26 mouse cellular contexts compared by ENCODE assay signal in the genomic region with DNA sequence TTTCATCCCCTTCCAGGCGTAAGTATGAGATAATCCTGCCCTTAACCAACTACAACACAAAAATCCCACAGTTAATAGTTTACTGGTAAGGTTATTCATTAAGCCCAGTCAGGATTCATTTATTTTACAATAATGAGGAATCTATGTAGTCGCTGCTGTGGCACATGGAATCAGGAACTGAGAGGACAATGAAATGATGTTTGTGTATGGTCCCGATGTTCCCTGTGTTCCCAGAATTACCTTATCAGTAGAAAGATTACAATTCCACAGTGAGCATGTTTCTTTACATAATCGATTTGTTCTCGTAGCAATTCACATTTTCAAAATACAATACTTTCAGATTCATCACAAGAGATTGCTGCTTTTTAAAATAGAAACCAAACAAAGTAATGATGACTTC.
DNase-seq lines count a peak whose midpoint lies in the region; ATAC-seq and TF ChIP-seq lines count a peak whose summit lies in the region.
"Had no signal": no experiment of that assay in that cellular context is flagged by ENCODE, and none has a peak within 500 bp of the region (broad histone marks: within the 10 kb centered on the region; RNA-seq: fewer than 3 reads in every experiment).

No protein-coding gene starts in this region.

- peak; percentile 38 for DNase-seq in kidney, adult 2 months
- no peak for DNase-seq in kidney, postnatal 25 days
- peak; percentile 91 for DNase-seq in liver, adult 2 months (ENCODE audit: extremely low read depth, low read depth, low spot score)
- no peak for DNase-seq in midbrain, embryonic 14.5 days
- DNase-seq in embryo, embryonic 10.5 days (ENCODE audit: low spot score), result no peak
- DNase-seq: adrenal gland, postnatal 10 days; adrenal gland, postnatal 25 days; B cell, adult 2 months; cerebellum, adult 11 months; cerebellum, adult 18-20 months; cerebellum, adult 8-10 months; cerebellum, adult 9-11 months; cerebellum, postnatal 14 days; cerebellum, postnatal 36 days had no signal

- no peak overlapping the region for H3K4me3 ChIP-seq in kidney, adult 2 months (ENCODE audit: insufficient read depth, low read depth, low read length)
- H3K4me3 ChIP-seq in liver, adult 2 months (ENCODE audit: insufficient read depth, low read depth, low read length), result no peak overlapping the region
- H3K4me3 ChIP-seq in liver, embryonic 12.5 days, result no peak overlapping the region
- H3K4me3 ChIP-seq in midbrain, embryonic 14.5 days (replicated peaks; ENCODE audit: low read depth, low read length), result no peak overlapping the region
- H3K4me3 ChIP-seq in midbrain, embryonic 13.5 days (replicated peaks), result no peak overlapping the region
- H3K4me3 ChIP-seq in intestine, postnatal 0 days (ENCODE audit: low read depth, low read length), result no peak overlapping the region
- H3K4me3 ChIP-seq: embryonic facial prominence, embryonic 10.5 days; embryonic facial prominence, embryonic 12.5 days; forebrain, embryonic 13.5 days; forebrain, embryonic 15.5 days had no signal

- H3K27me3 ChIP-seq in kidney, adult 2 months (replicated peaks; ENCODE audit: control insufficient read depth, insufficient read depth, low read length), result no peaks in the 10 kb centered on the region
- no peaks in the 10 kb centered on the region for H3K27me3 ChIP-seq in liver, adult 2 months (ENCODE audit: control insufficient read depth, insufficient read depth, low read length)
- H3K27me3 ChIP-seq in liver, embryonic 12.5 days (replicated peaks), result no peaks in the 10 kb centered on the region
- H3K27me3 ChIP-seq in midbrain, embryonic 14.5 days (ENCODE audit: control insufficient read depth, insufficient read depth, low read length), result no peaks in the 10 kb centered on the region
- H3K27me3 ChIP-seq in midbrain, embryonic 13.5 days, result no peaks in the 10 kb centered on the region
- H3K27me3 ChIP-seq in intestine, postnatal 0 days (replicated peaks; ENCODE audit: control insufficient read depth, insufficient read depth, low read length), result no peaks in the 10 kb centered on the region
- H3K27me3 ChIP-seq: CH12.LX; embryonic facial prominence, embryonic 12.5 days; forebrain, embryonic 13.5 days; forebrain, embryonic 15.5 days; Patski had no signal

- no peak for ATAC-seq in liver, embryonic 12.5 days
- no peak for ATAC-seq in midbrain, embryonic 14.5 days (ENCODE audit: low FRiP score, low TSS enrichment)
- no peak for ATAC-seq in midbrain, embryonic 13.5 days
- ATAC-seq in intestine, postnatal 0 days, result peak; percentile 36; the same call in 1 of the 2 replicates
- ATAC-seq: activated CD4-positive, CD25-positive, alpha-beta regulatory T cell, adult 4 months; CD4-positive, CD25-positive, alpha-beta regulatory T cell, adult 4 months; forebrain, embryonic 13.5 days; forebrain, embryonic 15.5 days; Patski had no signal

- TF ChIP-seq CTCF in kidney, adult 2 months (conservative IDR thresholded peaks at IDR 0.05; ENCODE audit: insufficient read depth, insufficient read length, low read depth, low read length), result no peak
- no peak for TF ChIP-seq CTCF in liver, adult 2 months (IDR thresholded peaks at IDR 0.05; ENCODE audit: low read depth, low read length)
- TF ChIP-seq CTCF in intestine, postnatal 0 days (IDR thresholded peaks at IDR 0.05; ENCODE audit: low read depth), result no peak

- H3K4me1 ChIP-seq in kidney, adult 2 months (ENCODE audit: control insufficient read depth, insufficient read depth, low read length), result no peaks in the 10 kb centered on the region; the same call in 1 of the 2 replicates
- peaks cover 3% of the 10 kb centered on the region; the same call in 1 of the 2 replicates for H3K4me1 ChIP-seq in liver, adult 2 months (ENCODE audit: control insufficient read depth, insufficient read depth, low read length)
- H3K4me1 ChIP-seq in liver, embryonic 12.5 days, result no peaks in the 10 kb centered on the region
- H3K4me1 ChIP-seq in midbrain, embryonic 14.5 days (ENCODE audit: control insufficient read depth, insufficient read depth, low read length), result no peaks in the 10 kb centered on the region
- peaks cover 5% of the 10 kb centered on the region; the same call in 1 of the 2 replicates for H3K4me1 ChIP-seq in midbrain, embryonic 13.5 days (replicated peaks)
- no peaks in the 10 kb centered on the region for H3K4me1 ChIP-seq in intestine, postnatal 0 days (replicated peaks; ENCODE audit: control insufficient read depth, insufficient read depth, low read length)
- H3K4me1 ChIP-seq: embryonic facial prominence, embryonic 10.5 days; embryonic facial prominence, embryonic 12.5 days had no signal

- no peaks in the 10 kb centered on the region for H3K9me3 ChIP-seq in liver, embryonic 12.5 days (replicated peaks)
- no peaks in the 10 kb centered on the region for H3K9me3 ChIP-seq in midbrain, embryonic 14.5 days (ENCODE audit: control insufficient read depth, low read length)
- H3K9me3 ChIP-seq in midbrain, embryonic 13.5 days, result no peaks in the 10 kb centered on the region
- H3K9me3 ChIP-seq in intestine, postnatal 0 days (ENCODE audit: control insufficient read depth), result no peaks in the 10 kb centered on the region
- H3K9me3 ChIP-seq: embryonic facial prominence, embryonic 10.5 days; embryonic facial prominence, embryonic 12.5 days; forebrain, embryonic 13.5 days; forebrain, embryonic 15.5 days had no signal

- H3K79me2 ChIP-seq in liver, adult 2 months (ENCODE audit: control insufficient read depth, insufficient read depth, low read length), result no peaks in the 10 kb centered on the region

- no peak overlapping the region for H3K4me2 ChIP-seq in liver, embryonic 12.5 days
- no peak overlapping the region for H3K4me2 ChIP-seq in midbrain, embryonic 14.5 days (ENCODE audit: low read length)
- H3K4me2 ChIP-seq in midbrain, embryonic 13.5 days (replicated peaks), result no peak overlapping the region
- no peak overlapping the region for H3K4me2 ChIP-seq in intestine, postnatal 0 days (replicated peaks; ENCODE audit: low read depth)
- H3K4me2 ChIP-seq: embryonic facial prominence, embryonic 12.5 days; forebrain, embryonic 13.5 days; forebrain, embryonic 15.5 days had no signal

- 51% methylated on average over 5 of the region's 5 CpGs for WGBS in kidney, adult 2 months
- WGBS in liver, adult 2 months, result 29% methylated on average over 5 of the region's 5 CpGs
- 69% methylated on average over 5 of the region's 5 CpGs for WGBS in liver, embryonic 12.5 days (ENCODE audit: insufficient replicate concordance)
- 49% methylated on average over 5 of the region's 5 CpGs for WGBS in midbrain, embryonic 14.5 days
- WGBS in midbrain, embryonic 13.5 days, result 62% methylated on average over 5 of the region's 5 CpGs
- WGBS in intestine, postnatal 0 days, result 24% methylated on average over 5 of the region's 5 CpGs

- no peak overlapping the region for H3K9ac ChIP-seq in liver, adult 2 months (ENCODE audit: low read depth, low read length)
- no peak overlapping the region for H3K9ac ChIP-seq in liver, embryonic 12.5 days
- no peak overlapping the region for H3K9ac ChIP-seq in midbrain, embryonic 14.5 days (replicated peaks; ENCODE audit: low read length)
- H3K9ac ChIP-seq in midbrain, embryonic 13.5 days (replicated peaks), result no peak overlapping the region
- no peak overlapping the region for H3K9ac ChIP-seq in intestine, postnatal 0 days (ENCODE audit: low read depth, low read length)
- H3K9ac ChIP-seq: embryonic facial prominence, embryonic 12.5 days; forebrain, embryonic 13.5 days; forebrain, embryonic 15.5 days had no signal

- no peaks in the 10 kb centered on the region; the same call in 1 of the 2 replicates for H3K36me3 ChIP-seq in kidney, adult 2 months (ENCODE audit: control insufficient read depth, insufficient read depth, low read length)
- peaks cover 13% of the 10 kb centered on the region for H3K36me3 ChIP-seq in liver, adult 2 months (ENCODE audit: control insufficient read depth, insufficient read depth, low read length)
- H3K36me3 ChIP-seq in liver, embryonic 12.5 days, result peaks cover 45% of the 10 kb centered on the region
- no peaks in the 10 kb centered on the region for H3K36me3 ChIP-seq in midbrain, embryonic 14.5 days (ENCODE audit: control insufficient read depth, insufficient read depth, low read length)
- H3K36me3 ChIP-seq in midbrain, embryonic 13.5 days, result no peaks in the 10 kb centered on the region
- peaks cover 55% of the 10 kb centered on the region for H3K36me3 ChIP-seq in intestine, postnatal 0 days (ENCODE audit: control insufficient read depth, insufficient read depth)
- H3K36me3 ChIP-seq: forebrain, embryonic 15.5 days; G1E had no signal

- no peak for TF ChIP-seq POLR2A in kidney, adult 2 months (IDR thresholded peaks at IDR 0.05; ENCODE audit: low read depth, low read length)
- TF ChIP-seq POLR2A in liver, adult 2 months (IDR thresholded peaks at IDR 0.05; ENCODE audit: extremely low read depth, insufficient read depth, low read length), result no peak

- no peak overlapping the region for H3K27ac ChIP-seq in kidney, adult 2 months (ENCODE audit: insufficient read depth, low read depth, low read length)
- no peak overlapping the region for H3K27ac ChIP-seq in liver, adult 2 months (replicated peaks; ENCODE audit: insufficient read depth, low read depth, low read length)
- no peak overlapping the region for H3K27ac ChIP-seq in liver, embryonic 12.5 days
- H3K27ac ChIP-seq in midbrain, embryonic 14.5 days (replicated peaks; ENCODE audit: low read depth, low read length), result peak overlapping the region; percentile 49; the same call in 1 of the 2 replicates
- no peak overlapping the region for H3K27ac ChIP-seq in midbrain, embryonic 13.5 days
- H3K27ac ChIP-seq in intestine, postnatal 0 days (ENCODE audit: low read depth, low read length), result no peak overlapping the region
- H3K27ac ChIP-seq: embryonic facial prominence, embryonic 10.5 days; embryonic facial prominence, embryonic 12.5 days; forebrain, embryonic 13.5 days; forebrain, embryonic 15.5 days had no signal

Comparison
In these comparisons a context has a peak if more than half of its experiments do, and no peak if none do; other contexts are left out.
1. DNase-seq: peak in kidney, adult 2 months (single experiment) and liver, adult 2 months (single experiment); none in kidney, postnatal 25 days (0 of 2), midbrain, embryonic 14.5 days (single experiment) and embryo, embryonic 10.5 days (single experiment).